Mouse (Mus musculus): ENCODE results near the gene Ubap1l. TPM values are rescaled to one million over a fixed set of nuclear protein-coding genes. Genes with fewer than 3 reads are reported as not detected.
"Not testable (repeated sequence)": the region's sequence is repeated elsewhere in the genome, so short reads cannot be mapped to it uniquely, and the experiment has no call there.

The Ubap1l gene
- 0.05 and 0.06 TPM in 2 replicates for polyA plus RNA-seq (2012)

GRCm38 (mm10) chr9:65360641-65361448 lies at the start of gene Ubap1l:
Gene Ubap1l, plus strand, starts transcription at chr9:65361041.
- TF ChIP-seq GATA1 (IDR thresholded peaks at IDR 0.05; ENCODE audit: low read length) (no peak), TAL1 (IDR thresholded peaks at IDR 0.05; ENCODE audit: low read length) (no peak)
- no peaks in the 10 kb centered on the region for H3K9me3 ChIP-seq (ENCODE audit: control insufficient read depth, low read length)
- H3K36me3 ChIP-seq (ENCODE audit: control insufficient read depth): peaks cover 73% of the 10 kb centered on the region
- H3K27me3 ChIP-seq (ENCODE audit: control insufficient read depth): no peaks in the 10 kb centered on the region
- no peak within 1 kb of the TSS for H3K4me3 ChIP-seq (replicated peaks)
- H3K4me1 ChIP-seq (ENCODE audit: control insufficient read depth): peaks cover 19% of the 10 kb centered on the region

DNA sequence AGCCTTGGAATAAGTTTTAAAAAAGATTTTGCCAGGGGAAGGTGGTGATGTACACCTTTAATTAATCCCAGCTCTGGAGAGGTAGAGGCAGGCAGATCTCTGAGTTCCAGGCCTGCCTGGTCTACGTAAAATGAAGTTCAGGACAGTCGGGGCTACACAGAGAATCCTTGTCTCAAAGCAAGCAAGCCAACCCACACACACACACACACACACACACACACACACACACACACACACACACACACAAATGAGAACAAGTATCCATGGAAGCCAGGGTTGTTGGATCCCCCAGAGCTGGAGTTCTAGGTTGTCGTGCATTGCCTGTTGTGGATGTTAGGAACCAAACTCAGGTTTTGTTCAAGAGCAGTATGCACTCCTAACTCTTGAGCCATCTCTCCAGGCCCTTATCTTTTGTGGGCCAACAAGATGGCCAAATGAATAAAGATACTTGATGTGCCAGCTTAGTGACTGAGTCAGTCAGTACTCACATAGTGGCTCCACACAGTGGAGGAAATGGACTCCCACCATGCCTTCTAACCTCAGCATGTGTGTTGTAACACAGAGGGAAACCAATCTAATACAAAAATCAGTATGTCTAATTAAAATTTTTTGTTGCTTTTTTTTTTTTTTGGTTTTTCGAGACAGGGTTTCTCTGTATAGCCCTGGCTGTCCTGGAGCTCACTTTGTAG lies 48.0 kb upstream of the Ubap1l start:
- Histone ChIP-seq H3K36me3 (ENCODE audit: control insufficient read depth) (peaks cover 86% of the 10 kb centered on the region), H3K4me3 (replicated peaks) (no peak overlapping the region), H3K9me3 (ENCODE audit: control insufficient read depth, low read length) (no peaks in the 10 kb centered on the region), H3K4me1 (ENCODE audit: control insufficient read depth) (no peaks in the 10 kb centered on the region), H3K27me3 (ENCODE audit: control insufficient read depth) (no peaks in the 10 kb centered on the region)
- TF ChIP-seq GATA1 (IDR thresholded peaks at IDR 0.05; ENCODE audit: low read length): no peak
- TF ChIP-seq TAL1 (IDR thresholded peaks at IDR 0.05; ENCODE audit: low read length): no peak

- Histone ChIP-seq H3K36me3 (ENCODE audit: control insufficient read depth) (peaks cover 87% of the 10 kb centered on the region), H3K27me3 (ENCODE audit: control insufficient read depth) (no peaks in the 10 kb centered on the region), H3K4me1 (ENCODE audit: control insufficient read depth) (no peaks in the 10 kb centered on the region), H3K4me3 (replicated peaks) (no peak overlapping the region), H3K9me3 (ENCODE audit: control insufficient read depth, low read length) (no peaks in the 10 kb centered on the region)
- TF ChIP-seq TAL1 (IDR thresholded peaks at IDR 0.05; ENCODE audit: low read length) (no peak), GATA1 (IDR thresholded peaks at IDR 0.05; ENCODE audit: low read length) (no peak)
Observed at GRCm38 (mm10) chr9:65313846-65314245, 47.0 kb upstream of the Ubap1l start.

DNA sequence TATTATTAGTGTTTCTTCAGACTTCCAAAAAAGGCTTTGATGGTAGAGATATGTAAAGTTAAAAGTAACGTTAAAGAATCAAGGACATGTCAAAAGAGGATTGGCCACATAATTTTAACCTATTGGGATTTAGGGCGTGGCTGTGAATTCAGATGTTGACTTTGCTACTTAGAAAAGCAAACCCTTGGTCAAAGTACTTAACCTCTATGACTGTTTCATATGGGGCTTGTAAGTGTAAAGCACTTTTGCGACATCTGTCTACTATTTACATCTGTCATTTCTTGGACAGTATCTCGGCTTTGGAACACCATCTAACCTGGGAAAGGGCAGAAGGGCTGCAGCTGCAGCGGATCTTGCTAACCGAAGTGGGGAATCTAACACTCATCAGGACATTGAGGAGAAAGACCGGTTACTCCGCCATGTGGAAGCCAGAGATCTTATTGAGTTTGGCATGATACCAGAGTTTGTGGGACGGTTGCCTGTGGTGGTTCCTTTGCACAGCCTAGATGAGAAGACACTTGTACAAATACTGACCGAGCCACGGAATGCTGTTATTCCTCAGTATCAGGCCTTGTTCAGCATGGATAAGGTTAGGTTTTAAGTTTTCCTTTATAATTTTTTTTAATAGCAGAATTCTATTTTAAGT lies 38.5 kb upstream of the Ubap1l start:
- Histone ChIP-seq H3K4me1 (ENCODE audit: control insufficient read depth) (peaks cover 4% of the 10 kb centered on the region), H3K27me3 (ENCODE audit: control insufficient read depth) (no peaks in the 10 kb centered on the region), H3K4me3 (replicated peaks) (no peak overlapping the region), H3K36me3 (ENCODE audit: control insufficient read depth) (peaks cover 94% of the 10 kb centered on the region), H3K9me3 (ENCODE audit: control insufficient read depth, low read length) (no peaks in the 10 kb centered on the region)
- TF ChIP-seq TAL1 (IDR thresholded peaks at IDR 0.05; ENCODE audit: low read length): no peak
- TF ChIP-seq GATA1 (IDR thresholded peaks at IDR 0.05; ENCODE audit: low read length): no peak

DNA sequence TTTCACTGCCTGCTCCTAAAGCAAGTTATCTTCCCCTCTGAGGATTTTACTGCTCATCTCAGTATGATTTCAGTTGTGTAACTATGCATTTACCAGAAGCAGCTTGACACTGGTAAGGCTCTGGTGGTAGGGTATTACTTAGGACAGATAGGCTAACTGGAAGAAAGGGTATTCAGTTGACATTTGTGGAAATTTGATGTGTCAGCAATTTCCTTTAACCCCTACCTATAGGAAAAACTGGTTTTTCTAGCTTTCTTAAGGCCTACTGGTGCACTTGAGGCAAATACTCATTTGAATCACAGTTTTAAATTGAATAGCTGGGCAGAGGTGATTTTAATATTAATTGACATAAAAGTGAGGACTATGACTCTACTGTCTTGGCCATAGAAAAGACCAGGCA lies 34.9 kb upstream of the Ubap1l start:
- H3K4me1 ChIP-seq (ENCODE audit: control insufficient read depth): peaks cover 4% of the 10 kb centered on the region
- H3K4me3 ChIP-seq (replicated peaks): no peak overlapping the region
- no peaks in the 10 kb centered on the region for H3K27me3 ChIP-seq (ENCODE audit: control insufficient read depth)
- H3K9me3 ChIP-seq (ENCODE audit: control insufficient read depth, low read length): no peaks in the 10 kb centered on the region
- TF ChIP-seq TAL1 (IDR thresholded peaks at IDR 0.05; ENCODE audit: low read length): no peak
- TF ChIP-seq GATA1 (IDR thresholded peaks at IDR 0.05; ENCODE audit: low read length): no peak
- H3K36me3 ChIP-seq (ENCODE audit: control insufficient read depth): peaks cover 88% of the 10 kb centered on the region

DNA sequence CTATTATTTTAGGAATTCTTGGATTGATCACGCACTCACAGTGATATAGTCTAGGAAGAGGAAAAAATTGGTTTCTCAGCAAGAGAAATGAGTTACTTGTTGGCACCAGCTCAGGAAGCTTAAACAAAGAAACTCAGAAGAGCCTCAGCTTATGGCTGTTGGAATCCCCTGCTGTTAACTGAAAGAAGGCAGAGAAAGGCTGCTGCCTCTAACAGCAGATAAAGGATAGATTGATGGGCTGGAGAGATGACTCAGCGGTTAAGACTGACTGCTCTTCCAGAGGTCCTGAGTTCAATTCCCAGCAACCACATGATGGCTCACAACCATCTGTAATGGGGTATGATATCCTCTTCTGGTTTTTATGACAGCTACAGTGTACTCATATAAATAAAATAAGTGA lies 33.5 kb upstream of the Ubap1l start:
- TF ChIP-seq GATA1 (IDR thresholded peaks at IDR 0.05; ENCODE audit: low read length): no peak
- TF ChIP-seq TAL1 (IDR thresholded peaks at IDR 0.05; ENCODE audit: low read length): no peak
- H3K9me3 ChIP-seq (ENCODE audit: control insufficient read depth, low read length): no peaks in the 10 kb centered on the region
- H3K4me3 ChIP-seq (replicated peaks): no peak overlapping the region
- H3K27me3 ChIP-seq (ENCODE audit: control insufficient read depth): no peaks in the 10 kb centered on the region
- peaks cover 4% of the 10 kb centered on the region for H3K4me1 ChIP-seq (ENCODE audit: control insufficient read depth)
- peaks cover 86% of the 10 kb centered on the region for H3K36me3 ChIP-seq (ENCODE audit: control insufficient read depth)

GRCm38 (mm10) chr9:65333958-65334357 lies 26.9 kb upstream of the Ubap1l start:
- TF ChIP-seq TAL1 (IDR thresholded peaks at IDR 0.05; ENCODE audit: low read length) (no peak), GATA1 (IDR thresholded peaks at IDR 0.05; ENCODE audit: low read length) (no peak)

DNA sequence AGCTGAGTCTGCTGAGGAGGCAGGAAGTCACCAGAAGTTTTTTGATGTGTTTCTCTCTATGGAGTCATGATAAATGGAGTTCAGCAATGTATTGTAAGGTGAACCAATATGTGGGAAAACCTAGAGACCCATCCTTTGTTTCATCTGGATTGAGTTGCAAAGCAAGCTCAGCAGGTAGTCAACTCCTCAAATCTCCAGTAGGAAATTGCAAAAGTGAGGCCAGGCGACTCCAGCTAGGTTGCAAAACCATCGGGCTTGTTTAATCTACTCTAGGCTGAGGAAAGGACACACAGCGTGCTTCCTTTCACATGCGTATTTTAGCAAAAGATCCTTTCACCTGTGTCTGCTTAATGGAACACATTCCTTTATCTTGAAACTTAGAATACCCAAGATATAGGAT lies 21.7 kb upstream of the Ubap1l start:
- Histone ChIP-seq H3K4me1 (ENCODE audit: control insufficient read depth) (no peaks in the 10 kb centered on the region), H3K4me3 (replicated peaks) (no peak overlapping the region), H3K27me3 (ENCODE audit: control insufficient read depth) (peaks cover 2% of the 10 kb centered on the region), H3K9me3 (ENCODE audit: control insufficient read depth, low read length) (peaks cover 3% of the 10 kb centered on the region), H3K36me3 (ENCODE audit: control insufficient read depth) (no peaks in the 10 kb centered on the region)
- TF ChIP-seq GATA1 (IDR thresholded peaks at IDR 0.05; ENCODE audit: low read length) (no peak), TAL1 (IDR thresholded peaks at IDR 0.05; ENCODE audit: low read length) (no peak)

More at GRCm38 (mm10) chr9:65333958-65334357, 26.9 kb upstream of the Ubap1l start:
- Histone ChIP-seq H3K27me3 (ENCODE audit: control insufficient read depth) (no peaks in the 10 kb centered on the region), H3K4me1 (ENCODE audit: control insufficient read depth) (no peaks in the 10 kb centered on the region), H3K4me3 (replicated peaks) (no peak overlapping the region), H3K36me3 (ENCODE audit: control insufficient read depth) (peaks cover 30% of the 10 kb centered on the region), H3K9me3 (ENCODE audit: control insufficient read depth, low read length) (no peaks in the 10 kb centered on the region)

GRCm38 (mm10) chr9:65340414-65340813 lies 20.4 kb upstream of the Ubap1l start:
- no peak for TF ChIP-seq GATA1 (IDR thresholded peaks at IDR 0.05; ENCODE audit: low read length)
- no peak for TF ChIP-seq TAL1 (IDR thresholded peaks at IDR 0.05; ENCODE audit: low read length)
- Histone ChIP-seq H3K4me3 (replicated peaks) (no peak overlapping the region), H3K9me3 (ENCODE audit: control insufficient read depth, low read length) (peaks cover 14% of the 10 kb centered on the region), H3K4me1 (ENCODE audit: control insufficient read depth) (peaks cover 1% of the 10 kb centered on the region), H3K27me3 (ENCODE audit: control insufficient read depth) (peaks cover 2% of the 10 kb centered on the region), H3K36me3 (ENCODE audit: control insufficient read depth) (no peaks in the 10 kb centered on the region)

GRCm38 (mm10) chr9:65345439-65345838 lies 15.4 kb upstream of the Ubap1l start:
- not testable (repeated sequence) for H3K36me3 ChIP-seq (ENCODE audit: control insufficient read depth); H3K27me3 ChIP-seq (ENCODE audit: control insufficient read depth)
- Histone ChIP-seq H3K4me1 (ENCODE audit: control insufficient read depth) (peaks cover 36% of the 10 kb centered on the region), H3K9me3 (ENCODE audit: control insufficient read depth, low read length) (peaks cover 14% of the 10 kb centered on the region), H3K4me3 (replicated peaks) (peak overlapping the region; percentile 85)

All from erythroblast, embryonic 14.5 days (primary cell).